12 mouse cellular contexts compared by ENCODE assay signal in the genomic region with DNA sequence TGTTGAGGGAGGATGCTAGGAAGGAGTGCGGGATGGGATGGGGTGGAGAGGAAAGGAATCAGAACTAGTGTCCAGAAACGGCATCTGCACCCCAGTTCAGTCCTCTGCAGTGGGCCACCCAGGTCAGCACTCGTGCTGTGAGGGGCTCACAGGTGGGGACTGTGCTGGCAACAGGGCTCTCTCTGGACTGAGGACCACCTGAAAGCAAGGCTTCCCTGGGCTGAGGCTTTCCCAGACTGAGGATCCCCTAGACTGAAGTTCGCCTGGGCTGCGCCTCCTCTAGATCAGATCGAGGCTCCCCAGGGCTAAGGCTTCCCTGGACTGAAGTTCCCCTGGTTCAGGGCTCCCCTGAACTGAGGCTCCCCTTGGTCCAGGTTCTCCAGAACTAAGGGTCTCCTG. TPM values are rescaled to one million over a fixed set of nuclear protein-coding genes. Genes with fewer than 3 reads are reported as not detected.
DNase-seq lines count a peak whose midpoint lies in the region; ATAC-seq and TF ChIP-seq lines count a peak whose summit lies in the region.
"Had no signal": no experiment of that assay in that cellular context is flagged by ENCODE, and none has a peak within 500 bp of the region (broad histone marks: within the 10 kb centered on the region; RNA-seq: fewer than 3 reads in every experiment).

No protein-coding gene starts in this region.

- H3K27me3 ChIP-seq in heart, embryonic 11.5 days (ENCODE audit: control insufficient read depth, insufficient read depth, low read length), result peaks cover 58% of the 10 kb centered on the region
- peaks cover 93% of the 10 kb centered on the region for H3K27me3 ChIP-seq in hindbrain, embryonic 10.5 days (ENCODE audit: insufficient read depth, poor library complexity, severe bottlenecking)
- H3K27me3 ChIP-seq in midbrain, embryonic 13.5 days, result peaks cover 89% of the 10 kb centered on the region

- H3K9me3 ChIP-seq in heart, embryonic 11.5 days (replicated peaks; ENCODE audit: control insufficient read depth, low read length), result no peaks in the 10 kb centered on the region
- no peaks in the 10 kb centered on the region for H3K9me3 ChIP-seq in ES-E14 (ENCODE audit: control insufficient read depth, insufficient read depth, low read depth, low read length)
- H3K9me3 ChIP-seq in hindbrain, embryonic 10.5 days, result no peaks in the 10 kb centered on the region
- no peaks in the 10 kb centered on the region for H3K9me3 ChIP-seq in midbrain, embryonic 13.5 days

- no peak overlapping the region for H3K27ac ChIP-seq in heart, embryonic 11.5 days (ENCODE audit: low read depth, low read length)
- no peak overlapping the region for H3K27ac ChIP-seq in ES-E14 (ENCODE audit: insufficient read depth, low read depth, low read length, poor library complexity, severe bottlenecking)
- peak overlapping the region; percentile 72 for H3K27ac ChIP-seq in hindbrain, embryonic 10.5 days
- no peak overlapping the region for H3K27ac ChIP-seq in midbrain, embryonic 13.5 days
- H3K27ac ChIP-seq: macrophage had no signal

- H3K4me2 ChIP-seq in heart, embryonic 11.5 days, result peak overlapping the region; percentile 80
- peak overlapping the region; percentile 60 for H3K4me2 ChIP-seq in midbrain, embryonic 13.5 days (replicated peaks)

- in situ Hi-C loops in ES-E14 (cut with MboI; ENCODE audit: low sequenced_read_pairs in 2 of 2, unreplicated experiment in 2 of 2), result no loop called here

- WGBS in heart, embryonic 11.5 days (ENCODE audit: insufficient replicate concordance), result 2% methylated on average over 6 of the region's 6 CpGs
- WGBS in hindbrain, embryonic 10.5 days, result 2% methylated on average over 6 of the region's 6 CpGs
- 1% methylated on average over 6 of the region's 6 CpGs for WGBS in midbrain, embryonic 13.5 days

- ATAC-seq in heart, embryonic 11.5 days (replicated peaks; ENCODE audit: insufficient number of reproducible peaks, low FRiP score, low TSS enrichment), result no peak
- ATAC-seq in midbrain, embryonic 13.5 days, result 0 out of 2 replicates have a peak, but pooled peaks have one; percentile 53
- ATAC-seq in CD4-positive, CD25-positive, alpha-beta regulatory T cell, adult 4 months, result no peak
- no peak for ATAC-seq in inflammation-experienced regulatory T-cells, adult 6 months

- H3K36me3 ChIP-seq in heart, embryonic 11.5 days (ENCODE audit: control insufficient read depth, insufficient read depth, low read length), result no peaks in the 10 kb centered on the region
- H3K36me3 ChIP-seq in ES-E14 (ENCODE audit: control insufficient read depth, insufficient read depth, low read length, poor library complexity, severe bottlenecking), result no peaks in the 10 kb centered on the region
- no peaks in the 10 kb centered on the region for H3K36me3 ChIP-seq in hindbrain, embryonic 10.5 days
- no peaks in the 10 kb centered on the region for H3K36me3 ChIP-seq in midbrain, embryonic 13.5 days

- H3K4me3 ChIP-seq in heart, embryonic 11.5 days (ENCODE audit: low read depth, low read length), result peak overlapping the region; percentile 46
- H3K4me3 ChIP-seq in ES-E14 (ENCODE audit: insufficient read depth in 1 of 2, low read depth in 1 of 2, low read length in 2 of 2, poor library complexity in 1 of 2, severe bottlenecking in 1 of 2), result peak overlapping the region; percentile 62 to 80
- H3K4me3 ChIP-seq in hindbrain, embryonic 10.5 days, result peak overlapping the region; percentile 55
- H3K4me3 ChIP-seq in midbrain, embryonic 13.5 days (replicated peaks), result peak overlapping the region; percentile 38

- no peak overlapping the region for H3K9ac ChIP-seq in heart, embryonic 11.5 days (ENCODE audit: low read depth, low read length)
- no peak overlapping the region; the same call in 1 of the 2 replicates for H3K9ac ChIP-seq in ES-E14 (ENCODE audit: insufficient read depth, low read depth, low read length, poor library complexity, severe bottlenecking)
- peak overlapping the region; percentile 10 for H3K9ac ChIP-seq in midbrain, embryonic 13.5 days (replicated peaks)

- DNase-seq in heart, adult 9 months (ENCODE audit: low spot score in 2 of 2), result no peak
- no peak for DNase-seq in ES-E14 (ENCODE audit: low read depth, low spot score)
- no peak for DNase-seq in hindbrain, embryonic 10.5 days (ENCODE audit: low spot score)
- no peak for DNase-seq in layer of hippocampus, postnatal 36 days
- DNase-seq: adrenal gland, adult 8-10 months; kidney, adult 9 months had no signal

- H3K4me1 ChIP-seq in heart, embryonic 11.5 days (ENCODE audit: control insufficient read depth, insufficient read depth, low read length), result peaks cover 5% of the 10 kb centered on the region; the same call in 1 of the 2 replicates
- peaks cover 9 to 13% of the 10 kb centered on the region in 2 experiments; a peak in 3 of 4 replicates for H3K4me1 ChIP-seq in ES-E14 (ENCODE audit: control insufficient read depth in 2 of 2, insufficient read depth in 2 of 2, low read length in 2 of 2, poor library complexity in 1 of 2)
- peaks cover 37% of the 10 kb centered on the region for H3K4me1 ChIP-seq in hindbrain, embryonic 10.5 days (replicated peaks)
- peaks cover 22% of the 10 kb centered on the region for H3K4me1 ChIP-seq in midbrain, embryonic 13.5 days (replicated peaks)

TF ChIP-seq in ES-E14, 5 proteins besides CTCF, POLR2A, EP300 and RAD21:
- no peak for TF ChIP-seq HCFC1 (IDR thresholded peaks at IDR 0.05; ENCODE audit: borderline replicate concordance, insufficient read depth, low read length)
- no peak for TF ChIP-seq CHD2 (IDR thresholded peaks at IDR 0.05; ENCODE audit: low read depth, low read length)
- TF ChIP-seq ZC3H11A (IDR thresholded peaks at IDR 0.05; ENCODE audit: borderline replicate concordance, low read depth, low read length), result no peak
- no peak for TF ChIP-seq ZNF384 (IDR thresholded peaks at IDR 0.05; ENCODE audit: low read depth, low read length)
- TF ChIP-seq MAFK (IDR thresholded peaks at IDR 0.05; ENCODE audit: insufficient read depth, low read depth, low read length), result no peak

RNA-seq across cellular contexts. Expression of gene Dbx2, which starts 1.9 kb away (rescaled TPM):
- polyA plus RNA-seq in heart, embryonic 11.5 days (2014; fragmentation: Nextera tagmentation; extraction: Ambion mirVana), result 0.07 TPM in 1 of 2 replicates, not detected in the other
- total RNA-seq in ES-E14 (2012; rRNA removed), result 1.1 and 1.5 TPM in 2 replicates
- 5.5 and 7.4 TPM in 2 replicates for polyA plus RNA-seq in hindbrain, embryonic 10.5 days (2016; fragmentation: Nextera tagmentation; extraction: Ambion mirVana)
- polyA plus RNA-seq in midbrain, embryonic 13.5 days (2015; fragmentation: Nextera tagmentation; extraction: Ambion mirVana), result 0.49 and 1.5 TPM in 2 replicates
- not detected for polyA plus RNA-seq in CD4-positive, CD25-positive, alpha-beta regulatory T cell, adult 4 months (2017; shearing (Covaris generic))
- not detected for polyA plus RNA-seq in inflammation-experienced regulatory T-cells, adult 6 months (2017; shearing (Covaris generic))
- total RNA-seq in layer of hippocampus, postnatal 36 days (2021), result 10 to 100 TPM; 26.8 to 41.9 TPM
- total RNA-seq: adrenal gland, adult 8-10 months had no signal
- polyA plus RNA-seq: C2C12, macrophage had no signal
